8 mouse cellular contexts compared by ENCODE assay signal in the genomic region with DNA sequence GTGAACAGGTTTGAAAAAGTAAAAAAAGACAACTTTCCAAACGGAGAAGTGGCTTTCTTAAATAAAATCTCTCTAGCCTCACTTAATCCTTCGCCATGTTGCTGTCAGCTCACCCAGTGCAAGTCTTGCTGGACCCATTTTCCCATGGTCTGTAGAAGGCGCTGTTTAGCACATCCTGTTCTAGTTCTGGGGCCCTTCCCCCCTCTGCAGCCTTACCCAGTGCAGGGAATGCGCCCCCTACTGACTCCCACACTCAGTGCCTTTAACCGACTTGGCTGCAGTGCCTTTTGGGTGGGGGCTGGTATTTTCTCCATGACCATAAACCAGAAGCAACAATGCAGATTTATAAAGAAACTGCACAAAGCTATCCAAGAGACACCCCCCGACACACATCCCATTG. TPM values are rescaled to one million over a fixed set of nuclear protein-coding genes. Genes with fewer than 3 reads are reported as not detected.
A peak's percentile ranks its signal among the peaks of the same experiment; 100 is the strongest.
DNase-seq lines count a peak whose midpoint lies in the region; ATAC-seq and TF ChIP-seq lines count a peak whose summit lies in the region.

No protein-coding gene starts in this region.

- H3K27ac ChIP-seq in ES-Bruce4 (ENCODE audit: insufficient read depth, low read length): peak overlapping the region; percentile 16; the same call in 1 of the 2 replicates
- peak overlapping the region; percentile 99 for H3K27ac ChIP-seq in forebrain, embryonic 13.5 days
- H3K27ac ChIP-seq in liver, postnatal 0 days (ENCODE audit: low read depth): peak overlapping the region; percentile 99
- H3K27ac ChIP-seq in neural tube, embryonic 14.5 days (ENCODE audit: low read depth, low read length): peak overlapping the region; percentile 100

- peak; percentile 100 for TF ChIP-seq CTCF in ES-Bruce4 (IDR thresholded peaks at IDR 0.05; ENCODE audit: low read depth, low read length)
- TF ChIP-seq CTCF in liver, postnatal 0 days (IDR thresholded peaks at IDR 0.05; ENCODE audit: low read depth): peak; percentile 99

- TF ChIP-seq EP300 in ES-Bruce4 (IDR thresholded peaks at IDR 0.05; ENCODE audit: insufficient read depth, low read depth, low read length): peak; percentile 85
- TF ChIP-seq EP300 in liver, postnatal 0 days (IDR thresholded peaks at IDR 0.05; ENCODE audit: low read depth): peak; percentile 66

- peaks cover 25% of the 10 kb centered on the region for H3K36me3 ChIP-seq in ES-Bruce4 (ENCODE audit: control insufficient read depth, insufficient read depth, low read length, poor library complexity, severe bottlenecking)
- H3K36me3 ChIP-seq in forebrain, embryonic 13.5 days (ENCODE audit: poor library complexity, severe bottlenecking): peaks cover 29% of the 10 kb centered on the region
- H3K36me3 ChIP-seq in liver, postnatal 0 days (replicated peaks; ENCODE audit: insufficient read depth, low read length): peaks cover 31% of the 10 kb centered on the region
- peaks cover under 1% of the 10 kb centered on the region; the same call in 1 of the 2 replicates for H3K36me3 ChIP-seq in neural tube, embryonic 14.5 days (ENCODE audit: control insufficient read depth, insufficient read depth, low read length)

- H3K9ac ChIP-seq in ES-Bruce4 (ENCODE audit: low read depth, poor library complexity, severe bottlenecking): peak overlapping the region; percentile 99
- H3K9ac ChIP-seq in forebrain, embryonic 13.5 days: peak overlapping the region; percentile 100
- H3K9ac ChIP-seq in liver, postnatal 0 days (replicated peaks): peak overlapping the region; percentile 99
- peak overlapping the region; percentile 100 for H3K9ac ChIP-seq in neural tube, embryonic 14.5 days (replicated peaks; ENCODE audit: low read depth, low read length)

- no peaks in the 10 kb centered on the region for H3K27me3 ChIP-seq in ES-Bruce4 (ENCODE audit: control insufficient read depth, insufficient read depth, low read length, poor library complexity, severe bottlenecking)
- no peaks in the 10 kb centered on the region for H3K27me3 ChIP-seq in forebrain, embryonic 13.5 days
- H3K27me3 ChIP-seq in liver, postnatal 0 days (ENCODE audit: insufficient read depth, low read length): no peaks in the 10 kb centered on the region
- H3K27me3 ChIP-seq in neural tube, embryonic 14.5 days (ENCODE audit: control insufficient read depth, insufficient read depth, low read length): no peaks in the 10 kb centered on the region

- intact Hi-C loops in heart, postnatal 10 days (cut with DNase I): loop anchor here (2.0 kb wide), 3 partner anchors 50 to 92 kb away; no protein-coding TSS in a partner anchor

- TF ChIP-seq POLR2A in ES-Bruce4 (IDR thresholded peaks at IDR 0.05; ENCODE audit: insufficient read depth, low read length): no peak

- 5% methylated on average over 6 of the region's 6 CpGs for WGBS in forebrain, embryonic 13.5 days
- 2% methylated on average over 6 of the region's 6 CpGs for WGBS in large intestine, adult 2 months
- 6% methylated on average over 6 of the region's 6 CpGs for WGBS in liver, postnatal 0 days (ENCODE audit: insufficient replicate concordance)
- 9% methylated on average over 6 of the region's 6 CpGs for WGBS in neural tube, embryonic 14.5 days

- H3K4me3 ChIP-seq in ES-Bruce4 (ENCODE audit: low read depth, low read length): peak overlapping the region; percentile 79
- peak overlapping the region; percentile 99 for H3K4me3 ChIP-seq in forebrain, embryonic 13.5 days
- peak overlapping the region; percentile 96 for H3K4me3 ChIP-seq in liver, postnatal 0 days (ENCODE audit: low read depth, low read length)
- peak overlapping the region; percentile 97 for H3K4me3 ChIP-seq in neural tube, embryonic 14.5 days (ENCODE audit: low read depth, low read length)

- peak; percentile 59; the same call in 1 of the 2 replicates for ATAC-seq in cerebellum, adult (ENCODE audit: insufficient number of reproducible peaks, low FRiP score, low TSS enrichment)
- ATAC-seq in forebrain, embryonic 13.5 days: peak; percentile 38
- peak; percentile 54 for ATAC-seq in liver, postnatal 0 days
- ATAC-seq in neural tube, embryonic 14.5 days (ENCODE audit: low read depth): peak; percentile 50; the same call in 1 of the 2 replicates

- peaks cover 1% of the 10 kb centered on the region for H3K4me1 ChIP-seq in ES-Bruce4 (ENCODE audit: control insufficient read depth, insufficient read depth, low read length)
- peaks cover 44% of the 10 kb centered on the region for H3K4me1 ChIP-seq in forebrain, embryonic 13.5 days
- H3K4me1 ChIP-seq in liver, postnatal 0 days (ENCODE audit: insufficient read depth): peaks cover 38% of the 10 kb centered on the region
- peaks cover 21% of the 10 kb centered on the region; the same call in 1 of the 2 replicates for H3K4me1 ChIP-seq in neural tube, embryonic 14.5 days (ENCODE audit: control insufficient read depth, insufficient read depth, low read length)

- H3K4me2 ChIP-seq in forebrain, embryonic 13.5 days: peak overlapping the region; percentile 86
- peak overlapping the region; percentile 95 for H3K4me2 ChIP-seq in liver, postnatal 0 days (ENCODE audit: low read depth, low read length)
- peak overlapping the region; percentile 58 for H3K4me2 ChIP-seq in neural tube, embryonic 14.5 days (ENCODE audit: low read depth, low read length)

- no peaks in the 10 kb centered on the region for H3K9me3 ChIP-seq in ES-Bruce4 (replicated peaks; ENCODE audit: control insufficient read depth, insufficient read depth, low read length, poor library complexity, severe bottlenecking)
- no peaks in the 10 kb centered on the region for H3K9me3 ChIP-seq in forebrain, embryonic 13.5 days (replicated peaks)
- no peaks in the 10 kb centered on the region for H3K9me3 ChIP-seq in liver, postnatal 0 days (ENCODE audit: low read length)
- H3K9me3 ChIP-seq in neural tube, embryonic 14.5 days (ENCODE audit: control insufficient read depth, low read length): no peaks in the 10 kb centered on the region

- DNase-seq in heart, postnatal 10 days: peak; percentile 89 to 94
- peak; percentile 87 for DNase-seq in large intestine, adult 2 months (ENCODE audit: low read depth, low spot score)
- DNase-seq in liver, postnatal 0 days: peak; percentile 93
- peak; percentile 94 for DNase-seq in testis, postnatal 10 days (ENCODE audit: low spot score)

RNA-seq across cellular contexts. Expression of a gene that starts 1.6 kb away (rescaled TPM):
- polyA plus RNA-seq in ES-Bruce4 (2011; ENCODE audit: insufficient read depth, insufficient read length, low read depth, missing spikeins): 72.7 and 87.5 TPM in 2 replicates
- 2.5 and 4.0 TPM in 2 replicates for polyA plus RNA-seq in forebrain, embryonic 13.5 days (2015; fragmentation: Nextera tagmentation; extraction: Ambion mirVana)
- total RNA-seq in heart, postnatal 10 days (2021): 10 to 100 TPM; 47.0 to 53.1 TPM
- 10.5 and 15.0 TPM in 2 replicates for polyA plus RNA-seq in large intestine, adult 2 months (2012; rRNA removed)
- 3.5 and 4.0 TPM in 2 replicates for polyA plus RNA-seq in liver, postnatal 0 days (2015; fragmentation: Nextera tagmentation; extraction: Ambion mirVana)
- 3.4 and 3.7 TPM in 2 replicates for polyA plus RNA-seq in neural tube, embryonic 14.5 days (2014; fragmentation: Nextera tagmentation; extraction: Ambion mirVana)

RNA-seq across cellular contexts. Expression of a gene that starts 24.9 kb away (rescaled TPM):
- 58.3 and 67.8 TPM in 2 replicates for polyA plus RNA-seq in ES-Bruce4 (2011; ENCODE audit: insufficient read depth, insufficient read length, low read depth, missing spikeins)
- 26.9 and 32.7 TPM in 2 replicates for polyA plus RNA-seq in forebrain, embryonic 13.5 days (2015; fragmentation: Nextera tagmentation; extraction: Ambion mirVana)
- 10 to 100 TPM; 21.0 to 24.2 TPM for total RNA-seq in heart, postnatal 10 days (2021)
- 3.6 and 4.5 TPM in 2 replicates for polyA plus RNA-seq in large intestine, adult 2 months (2012; rRNA removed)
- 1.9 and 2.8 TPM in 2 replicates for polyA plus RNA-seq in liver, postnatal 0 days (2015; fragmentation: Nextera tagmentation; extraction: Ambion mirVana)
- polyA plus RNA-seq in neural tube, embryonic 14.5 days (2014; fragmentation: Nextera tagmentation; extraction: Ambion mirVana): 30.4 and 31.3 TPM in 2 replicates

RNA-seq across cellular contexts. Expression of a gene that starts 25.1 kb away (rescaled TPM):
- 54.7 and 64.7 TPM in 2 replicates for polyA plus RNA-seq in ES-Bruce4 (2011; ENCODE audit: insufficient read depth, insufficient read length, low read depth, missing spikeins)
- polyA plus RNA-seq in forebrain, embryonic 13.5 days (2015; fragmentation: Nextera tagmentation; extraction: Ambion mirVana): 66.4 and 77.3 TPM in 2 replicates
- 10 to 100 TPM; 59.4 to 64.5 TPM for total RNA-seq in heart, postnatal 10 days (2021)
- 14.8 and 19.9 TPM in 2 replicates for polyA plus RNA-seq in large intestine, adult 2 months (2012; rRNA removed)
- polyA plus RNA-seq in liver, postnatal 0 days (2015; fragmentation: Nextera tagmentation; extraction: Ambion mirVana): 87.3 and 105 TPM in 2 replicates
- 55.1 and 59.3 TPM in 2 replicates for polyA plus RNA-seq in neural tube, embryonic 14.5 days (2014; fragmentation: Nextera tagmentation; extraction: Ambion mirVana)

RNA-seq across cellular contexts. Expression of a gene that starts 25.2 kb away (rescaled TPM):
- polyA plus RNA-seq in ES-Bruce4 (2011; ENCODE audit: insufficient read depth, insufficient read length, low read depth, missing spikeins): 3.2 and 3.4 TPM in 2 replicates
- 5.8 and 7.0 TPM in 2 replicates for polyA plus RNA-seq in forebrain, embryonic 13.5 days (2015; fragmentation: Nextera tagmentation; extraction: Ambion mirVana)
- 1 to 10 TPM; 6.1 to 7.4 TPM for total RNA-seq in heart, postnatal 10 days (2021)
- 8.1 and 11.4 TPM in 2 replicates for polyA plus RNA-seq in large intestine, adult 2 months (2012; rRNA removed)
- 3.6 and 4.9 TPM in 2 replicates for polyA plus RNA-seq in liver, postnatal 0 days (2015; fragmentation: Nextera tagmentation; extraction: Ambion mirVana)
- polyA plus RNA-seq in neural tube, embryonic 14.5 days (2014; fragmentation: Nextera tagmentation; extraction: Ambion mirVana): 11.2 and 11.7 TPM in 2 replicates

Comparison
In these comparisons a context has a peak if more than half of its experiments do, and no peak if none do; other contexts are left out.
1. Peak in every context shown above with its lines: DNase-seq, ATAC-seq, H3K4me3 ChIP-seq and H3K27ac ChIP-seq.
2. H3K27ac ChIP-seq: peak in every context shown above with its lines; median percentile 100 in neural tube, embryonic 14.5 days; 99 in forebrain, embryonic 13.5 days; 99 in liver, postnatal 0 days; 16 in ES-Bruce4.